Mouse (Mus musculus) midbrain, embryonic 10.5 days (tissue): ENCODE results near the gene Cabp2. TPM values are rescaled to one million over a fixed set of nuclear protein-coding genes. Genes with fewer than 3 reads are reported as not detected.
"Not testable (repeated sequence)": the region's sequence is repeated elsewhere in the genome, so short reads cannot be mapped to it uniquely, and the experiment has no call there.

Experiments used
- DNase-seq: peaks from one replicate; pipeline ENCODE4 v3.0.0-alpha.2; 2017; ENCODE audit warnings: low spot score
- H3K27ac ChIP-seq: fragments of 300-500 bp; sonication (generic); replicated peaks from 2 replicates; pipeline ENCODE4 v1.5.1; 2016; ENCODE audit warnings: mild to moderate bottlenecking
- H3K27me3 ChIP-seq: fragments of 300-500 bp; sonication (generic); 2 replicates; pipeline ENCODE4 v1.6.1; 2016; ENCODE audit warnings: low read depth, mild to moderate bottlenecking; ENCODE audit not compliant: poor library complexity, severe bottlenecking
- H3K36me3 ChIP-seq: fragments of 300-500 bp; sonication (generic); 2 replicates; pipeline ENCODE4 v1.6.1; 2016; ENCODE audit warnings: mild to moderate bottlenecking, moderate library complexity
- H3K4me1 ChIP-seq: fragments of 300-500 bp; sonication (generic); 2 replicates; pipeline ENCODE4 v1.6.1; 2016
- H3K4me3 ChIP-seq: fragments of 300-500 bp; sonication (generic); 2 replicates; pipeline ENCODE4 v1.5.1; 2016; ENCODE audit warnings: mild to moderate bottlenecking, moderate library complexity
- H3K9me3 ChIP-seq: fragments of 300-500 bp; sonication (generic); replicated peaks from 2 replicates; pipeline ENCODE4 v1.6.1; 2016; ENCODE audit warnings: mild to moderate bottlenecking
- WGBS: fragments of 180-500 bp; shearing (Covaris S2); methylation state at CpG from one replicate; pipeline ENCODE4 v1.1.7; 2016; 5-methylcytosine and 5-hydroxymethylcytosine counted together
- polyA plus RNA-seq: library from polyadenylated mRNA; unstranded; fragments of >200 nt; fragmentation: Nextera tagmentation; extraction: Ambion mirVana; gene quantifications from 2 replicates; pipeline ENCODE4 v1.2.1, GENCODE M21; 2016

The Cabp2 gene
- polyA plus RNA-seq, 1 experiment from 2014 or later = not detected

DNA sequence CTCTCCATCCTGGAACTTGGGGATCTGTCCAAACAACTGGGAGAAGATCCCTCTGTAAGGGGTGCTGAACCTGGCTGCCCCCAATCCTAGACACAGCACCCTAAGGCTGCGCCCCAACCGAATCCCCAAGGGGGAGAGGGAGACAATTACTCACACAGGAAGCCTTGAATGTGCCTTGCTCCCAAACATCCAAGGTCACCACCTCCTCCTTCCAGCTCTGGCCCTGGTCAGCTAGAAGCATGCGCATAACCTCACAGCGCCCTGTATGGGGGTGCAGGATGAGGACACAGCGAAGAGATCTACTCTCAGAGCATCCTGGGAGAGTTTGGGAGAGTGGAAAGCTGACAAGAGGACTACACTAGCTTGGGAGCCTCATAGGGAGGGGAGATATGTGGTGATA, 22.8 kb upstream of the Cabp2 start:
- H3K27ac ChIP-seq = no peak overlapping the region
- H3K36me3 ChIP-seq = no peaks in the 10 kb centered on the region
- DNase-seq = no peak
- H3K9me3 ChIP-seq = no peaks in the 10 kb centered on the region
- H3K4me1 ChIP-seq = peaks cover 12% of the 10 kb centered on the region
- 90% methylated on average over 5 of the region's 5 CpGs for WGBS
- H3K4me3 ChIP-seq = no peak overlapping the region
- H3K27me3 ChIP-seq = no peaks in the 10 kb centered on the region

GRCm38 (mm10) chr19:4059069-4059740, 22.2 kb upstream of the Cabp2 start, which contains the start of gene Gstp3:
Gene Gstp3, minus strand, starts transcription at chr19:4059569.
- Histone ChIP-seq H3K36me3 (no peaks in the 10 kb centered on the region), H3K4me1 (peaks cover 12% of the 10 kb centered on the region), H3K4me3 (no peak within 1 kb of the TSS), H3K9me3 (no peaks in the 10 kb centered on the region), H3K27me3 (no peaks in the 10 kb centered on the region), H3K27ac (no peak within 1 kb of the TSS)
- WGBS = 86% methylated on average over 15 of the region's 15 CpGs
- no peak for DNase-seq

GRCm38 (mm10) chr19:4060044-4060898, 21.1 kb upstream of the Cabp2 start:
- not testable (repeated sequence) for H3K9me3 ChIP-seq, H3K36me3 ChIP-seq, DNase-seq, H3K4me3 ChIP-seq, H3K27ac ChIP-seq, H3K27me3 ChIP-seq
- WGBS = 88% methylated on average over 8 of the region's 8 CpGs
- H3K4me1 ChIP-seq = peaks cover 12% of the 10 kb centered on the region

DNA sequence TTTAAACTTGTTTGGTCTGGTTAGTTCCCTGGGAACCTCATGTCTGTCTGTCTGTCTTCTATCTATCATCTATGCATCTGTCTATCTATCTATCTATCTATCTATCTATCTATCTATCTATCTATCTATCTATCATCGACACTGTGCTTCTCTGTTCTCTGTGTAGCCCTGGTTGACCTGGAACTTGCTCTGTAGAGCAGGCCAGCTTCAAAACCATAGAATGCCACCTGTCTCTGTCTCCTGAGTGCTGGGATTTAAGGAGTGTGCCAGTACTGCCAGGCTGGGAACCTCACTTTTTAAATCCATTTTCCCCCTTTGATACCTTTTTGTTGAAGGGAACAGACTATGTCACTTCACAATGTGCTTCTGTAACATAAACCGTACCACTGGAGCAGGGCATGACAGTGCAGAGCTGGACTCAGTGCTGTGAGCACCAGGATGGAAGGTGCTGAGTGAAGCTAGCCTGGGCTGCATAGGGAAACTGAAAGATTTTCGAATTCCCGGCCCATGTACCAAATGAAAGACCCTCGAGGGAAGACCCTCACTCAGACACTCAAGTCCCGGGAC, 20.4 kb upstream of the Cabp2 start:
- WGBS = 90% methylated on average over 6 of the region's 6 CpGs

GRCm38 (mm10) chr19:4063357-4063756, 18.0 kb upstream of the Cabp2 start:
- DNase-seq, H3K4me3 ChIP-seq, H3K27ac ChIP-seq, H3K4me1 ChIP-seq, H3K9me3 ChIP-seq, H3K36me3 ChIP-seq, H3K27me3 ChIP-seq: not testable (repeated sequence)
- 89% methylated on average over 4 of the region's 4 CpGs for WGBS

More for the DNA sequence above, 20.4 kb upstream of the Cabp2 start:
- no peaks in the 10 kb centered on the region for H3K9me3 ChIP-seq
- no peak overlapping the region for H3K4me3 ChIP-seq
- no peak overlapping the region for H3K27ac ChIP-seq
- H3K27me3 ChIP-seq = no peaks in the 10 kb centered on the region
- DNase-seq = no peak
- no peaks in the 10 kb centered on the region for H3K36me3 ChIP-seq
- H3K4me1 ChIP-seq = peaks cover 9% of the 10 kb centered on the region

- H3K9me3 ChIP-seq, H3K4me3 ChIP-seq, H3K36me3 ChIP-seq, H3K27me3 ChIP-seq, DNase-seq, H3K4me1 ChIP-seq, H3K27ac ChIP-seq: not testable (repeated sequence)
- WGBS = 53% methylated on average over 6 of the region's 11 CpGs
Observed at GRCm38 (mm10) chr19:4064501-4064900, 16.9 kb upstream of the Cabp2 start.

DNA sequence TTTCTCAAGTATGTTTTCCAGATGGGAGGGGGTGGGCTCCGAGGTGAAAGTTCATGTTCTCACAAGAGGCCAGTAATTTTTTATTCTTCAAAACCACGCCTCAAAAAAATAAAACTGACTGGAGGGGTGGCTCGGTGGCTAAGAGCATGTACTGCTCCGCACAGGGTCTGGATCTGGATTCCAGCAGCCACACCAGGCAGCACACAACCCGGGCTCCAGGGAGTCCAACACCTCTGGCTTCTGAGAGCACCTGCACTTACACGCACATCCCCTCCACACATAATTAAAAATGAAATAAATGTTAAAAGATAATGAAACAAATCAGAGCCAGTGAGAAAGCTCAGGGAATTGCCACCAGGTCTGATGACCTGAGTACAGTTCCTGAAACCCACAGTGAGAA, 15.1 kb upstream of the Cabp2 start:
- H3K9me3 ChIP-seq = no peaks in the 10 kb centered on the region

DNA sequence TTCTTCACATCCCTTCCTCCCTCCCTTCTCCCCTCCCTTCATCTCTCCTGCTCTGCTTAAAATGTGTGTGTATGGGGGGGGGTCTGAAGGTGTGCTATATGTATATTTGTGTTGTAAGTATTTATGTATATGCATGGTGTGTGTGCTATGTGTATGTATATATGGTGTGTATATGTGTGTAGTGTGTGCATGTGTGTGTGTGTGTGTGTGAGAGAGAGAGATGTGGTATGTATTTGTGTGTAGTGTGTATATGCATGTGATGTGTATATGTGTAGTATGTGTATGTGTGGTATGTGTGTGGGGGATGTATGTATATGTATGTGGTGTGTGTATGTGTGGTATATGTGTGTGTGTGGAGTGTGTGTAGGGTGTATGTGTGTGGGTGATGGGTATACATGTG, 14.5 kb upstream of the Cabp2 start:
- H3K4me1 ChIP-seq = no peaks in the 10 kb centered on the region; the same call in 1 of the 2 replicates
- no peak overlapping the region for H3K27ac ChIP-seq
- H3K36me3 ChIP-seq = no peaks in the 10 kb centered on the region
- no peaks in the 10 kb centered on the region for H3K9me3 ChIP-seq
- no peaks in the 10 kb centered on the region for H3K27me3 ChIP-seq
- DNase-seq = no peak
- no peak overlapping the region for H3K4me3 ChIP-seq

More for the DNA sequence above, 15.1 kb upstream of the Cabp2 start:
- H3K36me3 ChIP-seq = no peaks in the 10 kb centered on the region
- 92% methylated on average over 6 of the region's 6 CpGs for WGBS
- no peak for DNase-seq
- no peak overlapping the region for H3K4me3 ChIP-seq
- H3K4me1 ChIP-seq = no peaks in the 10 kb centered on the region; the same call in 1 of the 2 replicates
- H3K27me3 ChIP-seq = no peaks in the 10 kb centered on the region
- no peak overlapping the region for H3K27ac ChIP-seq

DNA sequence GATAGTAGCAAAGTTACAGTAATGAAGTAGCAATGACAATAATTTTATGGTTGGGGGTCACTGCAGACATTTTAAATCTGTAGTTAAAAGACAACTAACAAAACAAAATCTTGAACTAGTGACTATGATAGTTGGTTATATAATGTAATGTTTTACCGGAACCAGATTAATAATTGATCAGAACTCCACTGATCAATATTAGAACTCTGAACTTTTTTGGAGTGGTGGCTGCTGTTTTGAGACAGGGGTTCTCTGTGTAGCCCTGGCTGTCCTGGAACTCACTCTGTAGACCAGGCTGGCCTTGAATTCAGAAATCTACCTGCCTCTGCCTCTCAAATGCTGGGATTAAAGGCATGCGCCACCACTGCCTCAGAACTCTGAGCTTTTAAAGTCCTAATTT, 13.1 kb upstream of the Cabp2 start:
- not testable (repeated sequence) for H3K36me3 ChIP-seq, H3K27me3 ChIP-seq, DNase-seq, H3K4me1 ChIP-seq, H3K9me3 ChIP-seq, H3K27ac ChIP-seq, H3K4me3 ChIP-seq
- 96% methylated on average over 2 of the region's 2 CpGs for WGBS

DNA sequence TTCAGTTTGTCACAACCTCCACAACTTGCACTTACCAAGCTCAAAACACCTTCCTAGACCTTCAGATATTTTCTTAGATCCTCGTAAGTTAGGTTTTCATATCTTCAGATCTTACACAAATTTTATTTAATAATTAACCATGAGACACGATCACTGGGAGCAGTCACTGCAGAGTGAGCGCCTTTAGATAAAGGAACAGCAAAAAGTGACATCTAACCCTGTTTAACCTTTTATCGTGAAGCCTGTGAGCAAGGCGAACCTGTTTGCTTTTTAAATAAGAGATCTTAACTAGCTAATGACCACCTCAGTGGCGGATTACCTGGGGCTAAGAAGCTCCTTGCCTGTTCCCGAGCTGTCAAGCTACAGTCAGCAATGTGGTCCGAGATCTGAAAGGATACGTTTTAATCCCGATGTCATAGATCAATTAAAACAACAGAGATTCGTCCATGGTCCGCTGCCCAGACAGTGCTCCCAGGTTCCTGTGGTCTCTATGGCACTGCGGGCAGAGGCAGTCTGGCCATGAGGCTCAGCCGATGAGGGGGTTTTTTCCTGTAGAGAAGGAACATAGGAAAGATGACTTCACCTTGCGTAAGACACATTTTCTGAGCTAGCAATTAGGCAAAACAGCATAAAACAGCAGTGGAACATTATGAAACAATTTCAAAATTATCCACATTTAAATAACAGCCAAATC, 12.5 kb upstream of the Cabp2 start:
- WGBS = 64% methylated on average over 15 of the region's 15 CpGs
- no peak overlapping the region for H3K4me3 ChIP-seq
- no peak overlapping the region for H3K27ac ChIP-seq
- no peaks in the 10 kb centered on the region for H3K27me3 ChIP-seq
- no peaks in the 10 kb centered on the region; the same call in 1 of the 2 replicates for H3K4me1 ChIP-seq
- no peaks in the 10 kb centered on the region for H3K36me3 ChIP-seq
- no peaks in the 10 kb centered on the region for H3K9me3 ChIP-seq
- no peak for DNase-seq

DNA sequence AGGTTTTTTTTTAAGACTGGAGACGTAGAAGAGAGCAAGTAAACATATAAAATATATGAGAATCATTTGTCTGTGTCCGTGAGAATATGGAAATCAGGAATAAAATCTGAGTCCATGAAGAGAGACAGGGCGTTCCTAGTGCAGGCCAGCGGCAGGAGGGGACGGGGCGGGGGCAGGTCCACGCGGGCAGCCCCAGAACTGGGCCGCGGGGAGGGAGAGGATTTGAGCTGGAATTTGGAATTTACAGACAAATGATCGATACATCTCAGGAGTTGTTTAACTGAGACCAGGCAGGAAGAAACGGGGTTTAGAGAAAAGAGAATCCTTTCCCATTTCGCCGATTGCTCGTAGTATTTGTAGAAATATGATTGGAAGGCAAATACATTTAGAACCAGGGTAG, 11.1 kb upstream of the Cabp2 start:
- H3K36me3 ChIP-seq = no peaks in the 10 kb centered on the region
- H3K27ac ChIP-seq = no peak overlapping the region
- H3K4me1 ChIP-seq = no peaks in the 10 kb centered on the region; the same call in 1 of the 2 replicates
- WGBS = 77% methylated on average over 15 of the region's 15 CpGs
- H3K27me3 ChIP-seq = no peaks in the 10 kb centered on the region
- no peaks in the 10 kb centered on the region for H3K9me3 ChIP-seq
- no peak for DNase-seq
- no peak overlapping the region for H3K4me3 ChIP-seq

DNA sequence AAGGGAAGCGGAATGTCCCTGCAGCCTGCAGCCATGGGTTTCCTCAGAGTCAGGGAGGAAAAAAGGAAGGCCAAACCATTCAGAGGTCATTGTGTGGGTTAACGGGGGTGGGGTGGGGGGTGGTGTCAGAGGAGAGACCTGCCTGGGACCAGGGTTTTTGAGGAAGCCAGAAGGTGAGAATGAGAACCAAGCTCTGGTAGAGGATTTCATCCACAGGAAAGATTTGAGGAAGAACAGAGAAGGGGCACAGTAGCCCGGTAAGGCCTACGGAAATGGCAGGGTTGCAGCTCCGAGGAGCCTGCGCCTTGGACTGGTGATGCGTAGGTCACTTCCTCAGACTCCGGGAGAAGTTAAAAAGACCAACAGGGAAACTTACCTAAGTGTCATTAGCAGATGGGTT, 10.6 kb upstream of the Cabp2 start:
- no peaks in the 10 kb centered on the region; the same call in 1 of the 2 replicates for H3K4me1 ChIP-seq
- H3K4me3 ChIP-seq = no peak overlapping the region
- no peaks in the 10 kb centered on the region for H3K36me3 ChIP-seq
- no peak overlapping the region for H3K27ac ChIP-seq
- H3K9me3 ChIP-seq = no peaks in the 10 kb centered on the region
- no peaks in the 10 kb centered on the region for H3K27me3 ChIP-seq
- no peak for DNase-seq
- WGBS = 81% methylated on average over 8 of the region's 8 CpGs
